Mouse (Mus musculus) liver, embryonic 14.5 days (tissue): Measurements from ENCODE around the gene Esrrg. TPM values are rescaled to one million over a fixed set of nuclear protein-coding genes. Genes with fewer than 3 reads are reported as not detected.

Experiments used
- ATAC-seq: fragments of 200-750 bp; cut with Nextera tagmentation; 2 replicates; pipeline ENCODE4 v1.8.0; 2017; ENCODE audit warnings: moderate number of reproducible peaks, mild to moderate bottlenecking, moderate library complexity; ENCODE audit not compliant: insufficient read depth
- DNase-seq, 3 experiments: peaks; one replicate each; pipeline ENCODE4 v3.0.0-alpha.2; 2012 to 2013; ENCODE audit warnings: low read depth in 3 of 3, low spot score in 3 of 3
- H3K27ac ChIP-seq: fragments of 300-500 bp; sonication (generic); 2 replicates; pipeline ENCODE4 v1.5.1; 2014; ENCODE audit warnings: moderate library complexity, mild to moderate bottlenecking, control low read depth, inconsistent platforms
- H3K27me3 ChIP-seq: fragments of 300-500 bp; sonication (generic); 2 replicates; pipeline ENCODE4 v1.6.1; 2014; ENCODE audit warnings: mild to moderate bottlenecking, low read length, moderate library complexity; ENCODE audit not compliant: control insufficient read depth, insufficient read depth
- H3K36me3 ChIP-seq: fragments of 300-500 bp; sonication (generic); replicated peaks from 2 replicates; pipeline ENCODE4 v1.6.1; 2014; ENCODE audit warnings: low read depth; ENCODE audit not compliant: control insufficient read depth, insufficient read depth
- H3K4me1 ChIP-seq, 2 experiments: fragments of 200-500 bp in 1 of 2; fragments of 300-500 bp in 1 of 2; sonication (generic) in 1 of 2; replicated peaks; 2 replicates each; pipeline ENCODE4 v1.6.1; 2012 to 2014; ENCODE audit warnings: antibody characterized with exemption in 1 of 2, inconsistent platforms in 1 of 2, low read length in 1 of 2; ENCODE audit not compliant: control insufficient read depth in 2 of 2, insufficient read depth in 2 of 2
- H3K4me2 ChIP-seq: fragments of 300-500 bp; sonication (generic); 2 replicates; pipeline ENCODE4 v1.6.1; 2014; ENCODE audit warnings: low read depth, mild to moderate bottlenecking, control low read depth, moderate library complexity
- H3K4me3 ChIP-seq, 2 experiments: fragments of 200-500 bp in 1 of 2; fragments of 300-500 bp in 1 of 2; sonication (generic) in 1 of 2; 2 replicates each; pipeline ENCODE4 v1.5.1; 2012 to 2014; ENCODE audit warnings: low read depth in 2 of 2, low read length in 2 of 2, mild to moderate bottlenecking in 2 of 2, control low read depth in 1 of 2, inconsistent platforms in 1 of 2, moderate library complexity in 1 of 2; ENCODE audit not compliant: insufficient read depth in 1 of 2
- H3K9ac ChIP-seq: fragments of 300-500 bp; sonication (generic); replicated peaks from 2 replicates; pipeline ENCODE4 v1.6.1; 2014; ENCODE audit warnings: mild to moderate bottlenecking, control low read depth, moderate library complexity
- H3K9me3 ChIP-seq: fragments of 300-500 bp; sonication (generic); 2 replicates; pipeline ENCODE4 v1.6.1; 2016; ENCODE audit warnings: low read length, mixed read lengths; ENCODE audit not compliant: control insufficient read depth
- CTCF ChIP-seq: IDR thresholded peaks from 2 replicates; pipeline ENCODE4 v1.5.1; 2016; ENCODE audit warnings: antibody characterized with exemption, low read depth, control low read depth
- EP300 ChIP-seq: IDR thresholded peaks from 2 replicates; pipeline ENCODE4 v1.6.1; 2016; ENCODE audit warnings: antibody characterized with exemption, low read depth
- WGBS: fragments of 180-500 bp; shearing (Covaris S2); extraction: QIAGEN DNeasy Blood & Tissue Kit; methylation state at CpG from one replicate; pipeline ENCODE4 v1.1.7; 2014; ENCODE audit not compliant: insufficient replicate concordance; 5-methylcytosine and 5-hydroxymethylcytosine counted together
- polyA plus RNA-seq, 2 experiments: library from polyadenylated mRNA; depleted of rRNA in 1 of 2; stranded (reverse) in 1 of 2; unstranded in 1 of 2; fragments of >200 nt; fragmentation: Nextera tagmentation in 1 of 2; extraction: Ambion mirVana in 1 of 2; gene quantifications; 2 replicates each; pipeline versions ENCODE4 v1.2.1 to v1.2.3; 2012 to 2014

Esrrg gene
- polyA plus RNA-seq, 2 experiments = 0.03 TPM

DNA sequence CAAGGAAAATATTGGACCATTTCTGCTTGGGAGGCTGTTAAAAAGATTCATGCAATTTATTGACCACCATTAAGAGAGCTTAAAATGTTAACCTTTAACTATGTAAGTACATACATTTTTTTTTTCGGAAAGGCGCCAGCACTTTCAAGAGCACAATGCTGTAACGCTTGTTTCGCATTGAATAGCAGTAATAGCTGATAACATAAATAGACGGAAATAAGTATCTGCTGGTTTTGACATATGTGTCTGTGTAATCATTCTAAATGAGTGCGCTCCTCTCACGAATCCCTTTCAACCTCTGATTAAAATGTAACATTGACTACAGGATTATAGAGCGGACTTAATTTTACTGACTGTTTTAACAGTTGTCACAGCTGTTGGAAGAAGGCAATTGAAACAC, 391.6 kb downstream of the Esrrg start:
- Histone ChIP-seq H3K27ac (no peak overlapping the region), H3K36me3 (no peaks in the 10 kb centered on the region), H3K4me1 (no peaks in the 10 kb centered on the region), H3K9me3 (no peaks in the 10 kb centered on the region), H3K9ac (no peak overlapping the region), H3K4me3 (no peak overlapping the region), H3K4me2 (no peak overlapping the region), H3K27me3 (peaks cover 10% of the 10 kb centered on the region)
- ATAC-seq (no peak), DNase-seq (no peak)
- no peak for TF ChIP-seq EP300
- no peak for TF ChIP-seq CTCF
- 65% methylated on average over 8 of the region's 8 CpGs for WGBS

- 38% methylated on average over 13 of the region's 13 CpGs for WGBS
- no peak for DNase-seq
- H3K27me3 ChIP-seq = no peaks in the 10 kb centered on the region
- TF ChIP-seq EP300 = no peak
- TF ChIP-seq CTCF = no peak
- H3K36me3 ChIP-seq = no peaks in the 10 kb centered on the region
- no peak overlapping the region for H3K4me2 ChIP-seq
- H3K9ac ChIP-seq = no peak overlapping the region
- H3K27ac ChIP-seq = no peak overlapping the region
- H3K9me3 ChIP-seq = no peaks in the 10 kb centered on the region
- no peaks in the 10 kb centered on the region for H3K4me1 ChIP-seq
- no peak overlapping the region for H3K4me3 ChIP-seq
- ATAC-seq = no peak
These were observed 398.4 kb downstream of the Esrrg start for GRCm38 (mm10) chr1:188006820-188007491.

- no peak for DNase-seq
- Histone ChIP-seq H3K4me2 (no peak overlapping the region), H3K4me1 (no peaks in the 10 kb centered on the region), H3K27ac (no peak overlapping the region), H3K27me3 (no peaks in the 10 kb centered on the region), H3K4me3 (no peak overlapping the region), H3K9ac (no peak overlapping the region), H3K36me3 (no peaks in the 10 kb centered on the region), H3K9me3 (no peaks in the 10 kb centered on the region)
- no peak for ATAC-seq
- no peak for TF ChIP-seq EP300
- TF ChIP-seq CTCF = no peak
- whole genome bisulfite sequencing = 58% methylated on average over 13 of the region's 13 CpGs
These were observed 399.9 kb downstream of the Esrrg start for GRCm38 (mm10) chr1:188008476-188008875.

- ATAC-seq = no peak
- no peak for DNase-seq
- H3K27ac ChIP-seq = no peak overlapping the region
These were observed 401.3 kb downstream of the Esrrg start for GRCm38 (mm10) chr1:188009868-188010267.

GRCm38 (mm10) chr1:188010860-188011259, 402.3 kb downstream of the Esrrg start:
- H3K9me3 ChIP-seq = no peaks in the 10 kb centered on the region
- DNase-seq = no peak
- H3K4me3 ChIP-seq = no peak overlapping the region
- no peak for TF ChIP-seq CTCF
- TF ChIP-seq EP300 = no peak
- H3K36me3 ChIP-seq = no peaks in the 10 kb centered on the region
- no peak overlapping the region for H3K4me2 ChIP-seq
- 55% methylated on average over 1 of the region's 1 CpGs for WGBS
- no peak overlapping the region for H3K27ac ChIP-seq
- no peaks in the 10 kb centered on the region for H3K4me1 ChIP-seq
- H3K9ac ChIP-seq = no peak overlapping the region
- H3K27me3 ChIP-seq = no peaks in the 10 kb centered on the region
- no peak for ATAC-seq

More at GRCm38 (mm10) chr1:188009868-188010267, 401.3 kb downstream of the Esrrg start:
- H3K4me2 ChIP-seq = no peak overlapping the region
- H3K36me3 ChIP-seq = no peaks in the 10 kb centered on the region
- no peak overlapping the region for H3K4me3 ChIP-seq
- H3K27me3 ChIP-seq = no peaks in the 10 kb centered on the region
- H3K9ac ChIP-seq = no peak overlapping the region
- TF ChIP-seq CTCF = no peak
- 60% methylated on average over 5 of the region's 5 CpGs for WGBS
- H3K4me1 ChIP-seq = no peaks in the 10 kb centered on the region
- H3K9me3 ChIP-seq = no peaks in the 10 kb centered on the region
